Mouse (Mus musculus) heart, adult 2 months (tissue): ENCODE data around the gene Myl6b.

Experiments
- CTCF ChIP-seq: fragments of 200-600 bp; IDR thresholded peaks from 2 replicates; pipeline ENCODE4 v1.8.1; 2022; ENCODE audit warnings: antibody characterized with exemption, mild to moderate bottlenecking, moderate library complexity
- EP300 ChIP-seq: fragments of 200-500 bp; IDR thresholded peaks from 2 replicates; pipeline ENCODE4 v1.6.1; 2011; ENCODE audit warnings: low read depth, low read length, control low read depth; ENCODE audit not compliant: insufficient read depth

- peak; percentile 70 for TF ChIP-seq CTCF
- TF ChIP-seq EP300, result peak; percentile 82; the same call in 1 of the 2 replicates
These were observed 43.2 kb downstream of the Myl6b start for GRCm38 (mm10) chr10:128455280-128455679.
